Mouse (Mus musculus) heart, embryonic 14.5 days (tissue): ENCODE results near the gene Eepd1. TPM values are rescaled to one million over a fixed set of nuclear protein-coding genes. Genes with fewer than 3 reads are reported as not detected.
"Not testable (repeated sequence)": the region's sequence is repeated elsewhere in the genome, so short reads cannot be mapped to it uniquely, and the experiment has no call there.

Experiments used
- ATAC-seq: fragments of 200-750 bp; cut with Nextera tagmentation; 2 replicates; pipeline ENCODE4 v1.8.0; 2017; ENCODE audit warnings: low read depth, moderate TSS enrichment; ENCODE audit not compliant: insufficient number of reproducible peaks, insufficient read depth, low FRiP score
- H3K27ac ChIP-seq, 2 experiments: fragments of 200-500 bp in 1 of 2; fragments of 300-500 bp in 1 of 2; sonication (generic) in 1 of 2; replicated peaks in 1 of 2; 2 replicates each; pipeline ENCODE4 v1.5.1; 2012 to 2014; ENCODE audit warnings: low read depth in 2 of 2, low read length in 2 of 2, control low read depth in 1 of 2, mild to moderate bottlenecking in 1 of 2, mixed read lengths in 1 of 2; ENCODE audit not compliant: control insufficient read depth in 1 of 2, insufficient read depth in 1 of 2
- H3K27me3 ChIP-seq: fragments of 300-500 bp; sonication (generic); 2 replicates; pipeline ENCODE4 v1.6.1; 2014; ENCODE audit warnings: mild to moderate bottlenecking, low read length, control low read depth; ENCODE audit not compliant: control insufficient read depth, insufficient read depth
- H3K36me3 ChIP-seq: fragments of 300-500 bp; sonication (generic); 2 replicates; pipeline ENCODE4 v1.6.1; 2014; ENCODE audit warnings: mild to moderate bottlenecking, control low read depth, low read length, mixed read lengths; ENCODE audit not compliant: control insufficient read depth, insufficient read depth
- H3K4me1 ChIP-seq, 2 experiments: fragments of 200-500 bp in 1 of 2; fragments of 300-500 bp in 1 of 2; sonication (generic) in 1 of 2; 2 replicates each; pipeline ENCODE4 v1.6.1; 2012 to 2014; ENCODE audit warnings: low read length in 2 of 2, control low read depth in 1 of 2, mixed read lengths in 1 of 2; ENCODE audit not compliant: control insufficient read depth in 2 of 2, insufficient read depth in 2 of 2
- H3K4me2 ChIP-seq: fragments of 300-500 bp; sonication (generic); 2 replicates; pipeline ENCODE4 v1.6.1; 2014; ENCODE audit warnings: mild to moderate bottlenecking, low read length
- H3K4me3 ChIP-seq, 2 experiments: fragments of 200-500 bp in 1 of 2; fragments of 300-500 bp in 1 of 2; sonication (generic) in 1 of 2; 2 replicates each; pipeline ENCODE4 v1.5.1; 2012 to 2014; ENCODE audit warnings: low read length in 2 of 2, mild to moderate bottlenecking in 2 of 2, control low read depth in 1 of 2, low read depth in 1 of 2, moderate library complexity in 1 of 2; ENCODE audit not compliant: control insufficient read depth in 1 of 2, insufficient read depth in 1 of 2
- H3K9ac ChIP-seq: fragments of 300-500 bp; sonication (generic); 2 replicates; pipeline ENCODE4 v1.6.1; 2014; ENCODE audit warnings: mild to moderate bottlenecking, low read length
- H3K9me3 ChIP-seq: fragments of 300-500 bp; sonication (generic); 2 replicates; pipeline ENCODE4 v1.6.1; 2016; ENCODE audit warnings: low read length, control low read depth; ENCODE audit not compliant: control insufficient read depth
- WGBS: fragments of 180-500 bp; shearing (Covaris S2); extraction: QIAGEN DNeasy Blood & Tissue Kit; methylation state at CpG from one replicate; pipeline ENCODE4 v1.1.7; 2014; 5-methylcytosine and 5-hydroxymethylcytosine counted together
- polyA plus RNA-seq: library from polyadenylated mRNA; unstranded; fragments of >200 nt; fragmentation: Nextera tagmentation; extraction: Ambion mirVana; gene quantifications from 2 replicates; pipeline ENCODE4 v1.2.1, GENCODE M21; 2014

Gene Eepd1
- polyA plus RNA-seq, result 20.8 and 25.6 TPM in 2 replicates

DNA sequence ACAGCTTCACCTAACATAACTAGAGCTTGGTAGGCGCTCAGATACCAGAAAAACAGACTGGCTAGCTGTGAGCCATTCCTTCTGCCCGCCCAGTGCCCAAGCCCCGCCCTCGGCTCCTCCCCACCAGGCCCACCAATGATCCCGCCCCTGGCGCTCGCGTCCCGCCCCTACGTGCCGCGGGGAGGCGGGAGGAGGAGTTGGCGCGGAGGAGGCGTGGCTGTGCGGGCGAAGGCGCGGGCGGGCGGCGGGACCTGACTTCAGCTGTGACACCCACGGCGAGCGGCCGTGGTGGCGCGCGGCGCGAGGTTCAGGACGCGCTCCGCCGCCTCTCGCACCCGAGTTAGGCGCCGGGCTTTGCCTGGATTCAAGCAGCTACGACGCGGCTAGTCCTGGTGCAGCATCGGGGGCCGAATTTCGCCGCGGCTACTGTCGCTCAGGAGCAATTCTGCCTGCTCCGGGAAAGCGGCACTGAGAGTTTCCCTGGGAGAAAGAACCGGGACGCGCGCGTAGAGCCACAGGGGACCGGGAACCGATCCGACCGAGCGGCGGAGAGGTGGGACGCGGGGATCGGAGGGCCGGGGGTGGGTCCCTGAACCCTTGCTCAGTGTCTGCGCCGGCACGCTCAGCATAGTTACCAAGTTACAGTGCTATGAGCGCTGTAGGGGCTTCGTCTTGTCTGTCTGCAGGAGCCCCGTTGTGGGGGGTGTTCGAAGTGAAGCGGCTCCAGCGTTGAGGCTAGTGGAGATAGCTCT lies at the start of gene Eepd1:
Eepd1 (plus strand) TSS at position 204 of the 752 bp plus-strand sequence.
- peak; percentile 93 for ATAC-seq
- peak within 1 kb of the TSS; percentile 82 for H3K4me2 ChIP-seq
- peaks cover 34 to 42% of the 10 kb centered on the region in 2 experiments for H3K4me1 ChIP-seq
- no peaks in the 10 kb centered on the region for H3K9me3 ChIP-seq
- H3K27ac ChIP-seq, result peak within 1 kb of the TSS; percentile 71 to 76
- no peaks in the 10 kb centered on the region for H3K36me3 ChIP-seq
- peak within 1 kb of the TSS; percentile 64 to 83 for H3K4me3 ChIP-seq
- no peaks in the 10 kb centered on the region for H3K27me3 ChIP-seq
- under 1% methylated on average over 75 of the region's 75 CpGs for WGBS
- peak within 1 kb of the TSS; percentile 84 for H3K9ac ChIP-seq

DNA sequence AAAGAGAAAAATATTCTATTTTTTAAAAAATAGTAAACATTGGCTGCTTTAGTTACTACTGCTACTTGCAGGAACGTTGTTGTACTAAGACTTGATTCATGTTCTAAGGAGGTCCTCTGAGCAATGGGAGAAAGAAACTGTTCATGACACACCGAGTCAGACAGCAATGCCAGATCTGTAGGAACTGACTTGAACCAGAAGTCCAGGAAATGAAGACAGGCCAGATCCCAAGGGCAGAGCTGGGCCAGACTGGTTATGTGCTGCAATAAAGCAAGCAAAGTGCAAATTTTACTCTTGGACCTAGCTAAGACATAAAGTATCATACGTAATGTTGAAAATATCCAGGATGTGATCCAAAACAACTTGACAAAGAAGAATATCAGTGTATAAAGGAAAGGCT lies 42.5 kb upstream of the Eepd1 start:
- H3K36me3 ChIP-seq, result no peaks in the 10 kb centered on the region
- H3K4me1 ChIP-seq, result no peaks in the 10 kb centered on the region
- H3K9ac ChIP-seq, result no peak overlapping the region
- no peak overlapping the region for H3K27ac ChIP-seq
- WGBS, result 84% methylated on average over 3 of the region's 3 CpGs
- no peaks in the 10 kb centered on the region for H3K27me3 ChIP-seq
- H3K4me3 ChIP-seq, result no peak overlapping the region
- H3K9me3 ChIP-seq, result no peaks in the 10 kb centered on the region
- H3K4me2 ChIP-seq, result no peak overlapping the region
- ATAC-seq, result no peak

DNA sequence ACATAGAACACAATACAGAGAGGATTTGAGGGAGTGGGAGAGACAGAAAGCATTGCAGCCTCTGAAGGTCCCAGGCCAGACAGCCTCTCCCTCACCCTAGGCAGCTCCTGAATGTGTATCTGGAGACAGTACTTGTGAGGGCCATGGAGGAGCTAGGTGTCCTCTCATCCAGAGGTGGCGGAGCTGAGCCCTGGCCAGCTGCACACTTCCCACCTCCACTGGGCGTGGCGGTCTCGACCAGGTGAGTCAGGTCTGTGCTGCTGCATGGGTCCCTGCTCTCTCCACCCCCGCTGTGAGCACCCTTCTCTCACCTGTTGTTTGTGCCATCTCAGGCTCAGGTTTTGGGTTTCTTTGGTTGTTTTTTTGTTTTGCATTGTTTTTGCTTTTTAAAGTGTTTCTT lies 41.3 kb upstream of the Eepd1 start:
- not testable (repeated sequence) for ATAC-seq, H3K36me3 ChIP-seq, H3K27ac ChIP-seq, H3K4me3 ChIP-seq, H3K4me1 ChIP-seq, H3K9me3 ChIP-seq, H3K4me2 ChIP-seq, H3K9ac ChIP-seq, H3K27me3 ChIP-seq
- 86% methylated on average over 2 of the region's 5 CpGs for WGBS

DNA sequence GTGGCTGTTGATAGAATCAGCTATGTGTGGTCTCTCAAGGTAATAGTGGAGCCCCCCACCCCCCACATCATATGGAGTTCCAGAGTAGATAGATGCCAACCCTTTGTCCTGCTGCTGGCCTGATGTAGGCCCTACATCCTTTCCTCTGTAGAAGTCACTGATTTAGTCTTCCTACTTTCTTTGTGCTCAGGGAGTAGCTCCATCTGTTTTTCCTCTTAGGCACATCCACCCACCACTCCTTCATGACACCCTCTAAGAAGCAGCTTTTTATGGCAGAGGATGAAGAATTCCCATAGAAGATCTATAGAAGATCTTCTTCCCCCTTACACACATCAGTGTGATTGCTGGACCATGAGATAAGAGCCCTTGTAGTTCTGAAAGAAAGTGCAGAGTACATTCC lies 39.3 kb upstream of the Eepd1 start:
- Histone ChIP-seq H3K4me1 (no peaks in the 10 kb centered on the region), H3K9ac (no peak overlapping the region), H3K36me3 (no peaks in the 10 kb centered on the region), H3K9me3 (no peaks in the 10 kb centered on the region), H3K4me3 (no peak overlapping the region), H3K4me2 (no peak overlapping the region), H3K27me3 (no peaks in the 10 kb centered on the region), H3K27ac (no peak overlapping the region)
- no peak for ATAC-seq

DNA sequence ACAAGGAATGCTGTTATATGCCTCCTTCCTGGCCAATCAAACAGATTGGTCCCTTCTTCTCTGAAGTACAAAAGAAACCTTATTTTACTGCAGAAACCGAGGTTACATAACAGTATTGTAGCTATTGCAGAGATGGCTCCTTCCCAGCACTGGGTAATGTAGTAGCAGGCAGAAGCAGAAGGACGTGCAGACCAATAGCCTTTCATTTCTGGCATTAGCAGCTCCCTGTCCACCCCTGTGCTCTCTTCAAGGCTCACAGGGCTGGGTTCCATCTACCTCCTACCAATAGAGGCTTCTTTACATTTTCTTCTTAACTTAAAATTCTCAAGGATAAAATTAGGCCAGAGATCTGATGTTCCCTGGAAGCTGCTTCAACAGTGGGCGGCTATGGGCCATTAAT lies 38.3 kb upstream of the Eepd1 start:
- no peak for ATAC-seq
- 61% methylated on average over 3 of the region's 3 CpGs for WGBS
- no peaks in the 10 kb centered on the region for H3K36me3 ChIP-seq
- H3K27ac ChIP-seq, result no peak overlapping the region
- no peaks in the 10 kb centered on the region for H3K27me3 ChIP-seq
- H3K4me3 ChIP-seq, result no peak overlapping the region
- no peaks in the 10 kb centered on the region for H3K4me1 ChIP-seq
- H3K9ac ChIP-seq, result no peak overlapping the region
- H3K4me2 ChIP-seq, result no peak overlapping the region
- H3K9me3 ChIP-seq, result no peaks in the 10 kb centered on the region

DNA sequence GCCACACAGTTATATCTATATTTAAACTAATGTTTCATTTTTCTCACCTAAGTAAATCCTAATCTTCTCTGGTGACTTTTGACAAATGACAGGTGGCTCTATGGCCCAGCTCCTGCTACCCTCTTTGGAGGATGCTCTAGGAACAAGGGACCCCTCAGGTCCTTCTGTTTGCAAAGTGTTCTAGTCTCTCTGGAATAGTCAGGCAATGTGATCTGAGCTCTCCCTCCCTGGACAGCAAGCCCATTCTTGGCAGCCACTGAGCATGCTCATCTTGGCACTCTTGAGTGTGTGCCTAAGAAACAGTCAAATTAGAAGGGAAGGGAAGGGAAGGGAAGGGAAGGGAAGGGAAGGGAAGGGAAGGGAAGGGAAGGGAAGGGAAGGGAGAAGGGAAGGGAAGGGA lies 37.8 kb upstream of the Eepd1 start:
- ATAC-seq, result no peak
- no peak overlapping the region for H3K9ac ChIP-seq
- no peak overlapping the region for H3K4me2 ChIP-seq
- H3K9me3 ChIP-seq, result no peaks in the 10 kb centered on the region
- no peak overlapping the region for H3K4me3 ChIP-seq
- no peaks in the 10 kb centered on the region for H3K27me3 ChIP-seq
- no peaks in the 10 kb centered on the region for H3K36me3 ChIP-seq
- no peak overlapping the region for H3K27ac ChIP-seq
- H3K4me1 ChIP-seq, result no peaks in the 10 kb centered on the region

DNA sequence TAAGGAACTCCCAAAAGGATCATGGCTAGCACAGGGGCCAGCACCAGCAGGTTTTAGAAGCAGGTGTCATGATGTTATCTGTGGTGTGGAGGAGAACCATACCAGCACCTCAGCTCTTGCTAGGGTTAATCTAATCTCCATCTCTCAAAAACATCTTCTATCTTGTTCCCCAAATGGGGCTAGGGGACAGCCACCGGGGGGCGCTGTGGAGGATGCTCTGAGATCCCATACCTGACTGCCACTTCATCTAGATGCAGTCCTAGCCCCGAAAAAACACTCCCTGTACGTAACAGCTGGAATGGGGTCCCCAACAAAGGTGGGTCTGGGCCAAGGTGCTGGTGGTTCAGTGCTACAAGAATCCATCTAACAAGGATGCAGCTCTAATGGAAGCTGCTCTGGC lies 31.0 kb upstream of the Eepd1 start:
- no peak overlapping the region for H3K27ac ChIP-seq
- WGBS, result 58% methylated on average over 4 of the region's 4 CpGs

DNA sequence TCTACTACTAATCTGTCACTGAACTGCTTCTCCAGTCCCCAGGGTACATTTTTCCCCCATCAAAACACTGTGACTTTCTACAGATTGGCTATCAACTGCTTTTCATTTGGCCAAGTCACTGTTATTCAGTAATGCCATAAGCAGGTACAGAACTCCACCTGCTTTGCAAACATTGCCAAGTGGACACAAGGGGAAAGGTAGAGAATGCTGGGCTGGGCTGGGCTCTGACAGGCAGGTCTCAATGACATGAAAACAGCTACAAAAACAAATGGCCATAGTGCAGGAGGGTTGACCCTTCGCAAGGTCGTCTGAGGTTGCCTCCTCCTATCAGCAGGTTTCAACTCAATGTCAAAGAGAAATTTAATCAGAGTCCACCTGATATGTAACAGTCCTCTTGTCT lies 26.3 kb upstream of the Eepd1 start:
- no peak overlapping the region for H3K4me3 ChIP-seq
- H3K4me1 ChIP-seq, result 0 out of 4 replicates have a peak, but pooled peaks cover 0 to 2% of the 10 kb centered on the region in 2 experiments
- ATAC-seq, result no peak
- no peak overlapping the region for H3K4me2 ChIP-seq
- no peaks in the 10 kb centered on the region for H3K36me3 ChIP-seq
- WGBS, result 57% methylated on average over 2 of the region's 2 CpGs
- no peak overlapping the region for H3K9ac ChIP-seq
- H3K9me3 ChIP-seq, result no peaks in the 10 kb centered on the region
- H3K27me3 ChIP-seq, result no peaks in the 10 kb centered on the region
- H3K27ac ChIP-seq, result no peak overlapping the region

More for the DNA sequence above, 31.0 kb upstream of the Eepd1 start:
- no peak for ATAC-seq
- H3K4me3 ChIP-seq, result no peak overlapping the region
- H3K4me1 ChIP-seq, result 0 out of 4 replicates have a peak, but pooled peaks cover 0 to 2% of the 10 kb centered on the region in 2 experiments
- no peaks in the 10 kb centered on the region for H3K36me3 ChIP-seq
- H3K9ac ChIP-seq, result no peak overlapping the region
- no peak overlapping the region for H3K4me2 ChIP-seq
- no peaks in the 10 kb centered on the region for H3K27me3 ChIP-seq
- no peaks in the 10 kb centered on the region for H3K9me3 ChIP-seq
